Mouse (Mus musculus) CH12.LX (cell line): ENCODE measurements at regions not wholly inside any gene's neighbourhood (a gene's known extent, or its start where the extent isn't known, plus 50 kb on each side); places are given as distances from the start of the nearest gene placed in this dataset.

ENCODE experiments used
- DNase-seq: peaks from one replicate; pipeline ENCODE4 v3.0.0-alpha.2; 2013; ENCODE audit errors: extremely low read depth
- H3K27ac ChIP-seq: 2 replicates; pipeline ENCODE4 v1.5.1; 2012; ENCODE audit warnings: low read depth, mild to moderate bottlenecking, control low read depth, moderate library complexity; ENCODE audit not compliant: insufficient read depth
- H3K27me3 ChIP-seq: replicated peaks from 2 replicates; pipeline ENCODE3; 2012; ENCODE audit warnings: inconsistent platforms
- H3K36me3 ChIP-seq, 2 experiments: replicated peaks in 1 of 2; 2 replicates each; pipeline versions ENCODE3 to v1.6.1; 2012; ENCODE audit warnings: inconsistent platforms in 1 of 2, low read length in 1 of 2, mild to moderate bottlenecking in 1 of 2, mixed read lengths in 1 of 2, moderate library complexity in 1 of 2; ENCODE audit not compliant: control insufficient read depth in 1 of 2, insufficient read depth in 1 of 2
- H3K4me1 ChIP-seq, 2 experiments: 2 replicates each; pipeline ENCODE4 v1.6.1; 2012; ENCODE audit warnings: inconsistent platforms in 1 of 2, moderate library complexity in 1 of 2; ENCODE audit not compliant: insufficient read depth in 2 of 2, control insufficient read depth in 1 of 2
- H3K4me2 ChIP-seq: 2 replicates; pipeline ENCODE4 v1.6.1; 2012; ENCODE audit warnings: low read depth, mild to moderate bottlenecking, control low read depth; ENCODE audit not compliant: poor library complexity, insufficient read depth, severe bottlenecking
- H3K4me3 ChIP-seq, 3 experiments: fragments of 150-350 bp in 1 of 3; sonication (generic) in 1 of 3; replicated peaks in 1 of 3; 2 replicates each; pipeline versions ENCODE3 to v1.5.1; 2011 to 2012; ENCODE audit warnings: low read depth in 2 of 3, low read length in 2 of 3, mild to moderate bottlenecking in 2 of 3, moderate library complexity in 2 of 3, control low read depth in 1 of 3, improper control_type of control experiment in 1 of 3, inconsistent platforms in 1 of 3, mixed read lengths in 1 of 3; ENCODE audit not compliant: poor library complexity in 1 of 3
- H3K79me2 ChIP-seq: replicated peaks from 2 replicates; pipeline ENCODE4 v1.6.1; 2012; ENCODE audit warnings: mild to moderate bottlenecking, moderate library complexity; ENCODE audit not compliant: control insufficient read depth, poor library complexity, insufficient read depth, severe bottlenecking; ENCODE audit errors: extremely low read depth
- H3K9ac ChIP-seq: 2 replicates; pipeline ENCODE4 v1.6.1; 2012; ENCODE audit warnings: low read depth, mild to moderate bottlenecking, control low read depth, moderate library complexity; ENCODE audit not compliant: insufficient read depth
- H3K9me3 ChIP-seq: replicated peaks from 2 replicates; pipeline ENCODE3; 2012; ENCODE audit warnings: low read length, inconsistent platforms, mixed read lengths
- BHLHE40 ChIP-seq: IDR thresholded peaks from 2 replicates; pipeline ENCODE4 v1.6.1; 2011; ENCODE audit warnings: mild to moderate bottlenecking, low read depth, low read length, improper control_type of control experiment
- ELF1 ChIP-seq: IDR thresholded peaks from 2 replicates; pipeline ENCODE4 v1.6.1; 2014; ENCODE audit warnings: low read depth, mild to moderate bottlenecking, inconsistent platforms, low read length, improper control_type of control experiment
- GABPA ChIP-seq: IDR thresholded peaks from 2 replicates; pipeline ENCODE4 v1.6.1; 2012; ENCODE audit warnings: low read depth, low read length, improper control_type of control experiment, inconsistent platforms; ENCODE audit not compliant: insufficient replicate concordance
- IRF4 ChIP-seq: IDR thresholded peaks from 2 replicates; pipeline ENCODE4 v1.6.1; 2014; ENCODE audit warnings: low read depth, mild to moderate bottlenecking, inconsistent platforms, low read length, improper control_type of control experiment
- JUN ChIP-seq: IDR thresholded peaks from 2 replicates; pipeline ENCODE4 v1.6.1; 2011; ENCODE audit warnings: low read depth, mild to moderate bottlenecking, low read length, improper control_type of control experiment, moderate library complexity; ENCODE audit not compliant: insufficient read depth
- JUND ChIP-seq: conservative IDR thresholded peaks from 2 replicates; pipeline ENCODE4 v1.6.1; 2011; ENCODE audit warnings: low read depth, low read length, improper control_type of control experiment
- MAFK ChIP-seq: IDR thresholded peaks from 2 replicates; pipeline ENCODE4 v1.6.1; 2011; ENCODE audit warnings: low read length, improper control_type of control experiment; ENCODE audit not compliant: insufficient replicate concordance
- MAZ ChIP-seq: IDR thresholded peaks from 2 replicates; pipeline ENCODE4 v1.6.1; 2012; ENCODE audit warnings: low read depth, mild to moderate bottlenecking, inconsistent platforms, low read length, improper control_type of control experiment, moderate library complexity
- MYC ChIP-seq: IDR thresholded peaks from 2 replicates; pipeline ENCODE4 v1.6.1; 2011; ENCODE audit warnings: low read depth, mild to moderate bottlenecking, improper control_type of control experiment, low read length
- PAX5 ChIP-seq: IDR thresholded peaks from 2 replicates; pipeline ENCODE4 v1.6.1; 2012; ENCODE audit warnings: low read length, inconsistent platforms, mixed read lengths
- RCOR1 ChIP-seq: conservative IDR thresholded peaks from 2 replicates; pipeline ENCODE4 v1.6.1; 2012; ENCODE audit warnings: low read depth, mild to moderate bottlenecking, inconsistent platforms, low read length, improper control_type of control experiment
- SMC3 ChIP-seq: IDR thresholded peaks from 2 replicates; pipeline ENCODE4 v1.6.1; 2011; ENCODE audit warnings: low read depth, low read length, improper control_type of control experiment
- UBTF ChIP-seq: IDR thresholded peaks from 2 replicates; pipeline ENCODE4 v1.6.1; 2012; ENCODE audit warnings: low read depth, mild to moderate bottlenecking, inconsistent platforms, low read length, improper control_type of control experiment, moderate library complexity
- USF2 ChIP-seq: conservative IDR thresholded peaks from 2 replicates; pipeline ENCODE4 v1.6.1; 2011; ENCODE audit warnings: low read depth, low read length, improper control_type of control experiment
- ZC3H11A ChIP-seq: IDR thresholded peaks from 2 replicates; pipeline ENCODE4 v1.6.1; 2012; ENCODE audit warnings: low read depth, mild to moderate bottlenecking, inconsistent platforms, low read length, improper control_type of control experiment
- ZKSCAN1 ChIP-seq: IDR thresholded peaks from 2 replicates; pipeline ENCODE4 v1.6.1; 2012; ENCODE audit warnings: low read depth, inconsistent platforms, low read length, improper control_type of control experiment, borderline replicate concordance
- dilution Hi-C: fragments of 300-500 bp; cut with MboI; formaldehyde crosslinking; loops from 2 replicates; pipeline ENCODE4 v1.14.3; 2020; ENCODE audit warnings: low sequenced_read_pairs; ENCODE audit not compliant: extremely low pct_unique_long_range_greater_than_20kb, extremely low pct_ligation_motif_present
- in situ Hi-C: fragments of 300-500 bp; cut with MboI; formaldehyde crosslinking; loops from 3 replicates; pipeline ENCODE4 v1.14.3; 2019; ENCODE audit warnings: low sequenced_read_pairs, low pct_ligation_motif_present, low pct_unique_long_range_greater_than_20kb, mixed read lengths

- H3K4me2 ChIP-seq, result no peak overlapping the region
Measured at GRCm38 (mm10) chr5:83695383-83695782, 340.4 kb upstream of the Tecrl start.

DNA sequence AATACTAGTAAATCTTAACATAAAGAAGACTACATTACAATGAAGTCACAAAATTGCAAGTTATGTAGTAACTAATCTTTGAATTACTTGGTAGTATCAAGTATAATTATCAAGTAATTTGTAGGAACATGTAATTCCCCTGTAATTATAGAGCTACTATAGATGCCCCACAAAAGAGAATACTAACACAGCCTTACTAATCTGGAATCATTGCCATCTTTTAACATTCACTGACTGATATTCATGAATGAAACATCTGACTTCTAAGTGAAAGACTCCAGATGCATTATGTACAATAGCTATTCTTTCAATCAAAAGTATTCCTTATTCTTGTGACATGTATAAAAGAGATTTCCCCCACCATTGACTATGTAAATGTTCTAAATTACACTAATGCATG is 337.3 kb upstream of the Tecrl start:
- Histone ChIP-seq H3K27me3 (no peaks in the 10 kb centered on the region), H3K9ac (no peak overlapping the region), H3K27ac (no peak overlapping the region), H3K79me2 (no peaks in the 10 kb centered on the region), H3K4me2 (no peak overlapping the region), H3K9me3 (no peaks in the 10 kb centered on the region), H3K4me3 (no peak overlapping the region), H3K4me1 (no peaks in the 10 kb centered on the region)
- dilution Hi-C loops, result no loop called here
- in situ Hi-C loops, result no loop called here
- TF ChIP-seq MAZ (no peak), BHLHE40 (no peak), IRF4 (no peak), JUN (no peak), MYC (no peak), MAFK (no peak), ZKSCAN1 (no peak)
- TF ChIP-seq, all 38 proteins: peak for 0
- DNase-seq, result no peak
- H3K36me3 ChIP-seq, result no peaks in the 10 kb centered on the region

More at GRCm38 (mm10) chr5:83695383-83695782, 340.4 kb upstream of the Tecrl start:
- no peaks in the 10 kb centered on the region for H3K27me3 ChIP-seq
- dilution Hi-C loops (no loop called here), in situ Hi-C loops (no loop called here)
- H3K9ac ChIP-seq, result no peak overlapping the region
- peaks cover 9% of the 10 kb centered on the region for H3K9me3 ChIP-seq
- no peak overlapping the region for H3K27ac ChIP-seq
- H3K36me3 ChIP-seq, result no peaks in the 10 kb centered on the region
- TF ChIP-seq ELF1, result no peak
- TF ChIP-seq IRF4, result no peak
- no peak for TF ChIP-seq UBTF
- TF ChIP-seq JUND, result no peak
- TF ChIP-seq SMC3, result no peak
- TF ChIP-seq ZC3H11A, result no peak
- no peak for TF ChIP-seq PAX5
- no peak for TF ChIP-seq RCOR1
- no peak for TF ChIP-seq MYC
- no peak for TF ChIP-seq USF2
- no peak for TF ChIP-seq GABPA
- DNase-seq, result no peak
- H3K4me3 ChIP-seq, result no peak overlapping the region
- H3K79me2 ChIP-seq, result no peaks in the 10 kb centered on the region
- no peaks in the 10 kb centered on the region for H3K4me1 ChIP-seq
